Mouse (Mus musculus): ENCODE results near the gene Clstn2. TPM values are rescaled to one million over a fixed set of nuclear protein-coding genes. Genes with fewer than 3 reads are reported as not detected.

The Clstn2 gene
- total RNA-seq, 1 experiment from 2014 or later: not detected

DNA sequence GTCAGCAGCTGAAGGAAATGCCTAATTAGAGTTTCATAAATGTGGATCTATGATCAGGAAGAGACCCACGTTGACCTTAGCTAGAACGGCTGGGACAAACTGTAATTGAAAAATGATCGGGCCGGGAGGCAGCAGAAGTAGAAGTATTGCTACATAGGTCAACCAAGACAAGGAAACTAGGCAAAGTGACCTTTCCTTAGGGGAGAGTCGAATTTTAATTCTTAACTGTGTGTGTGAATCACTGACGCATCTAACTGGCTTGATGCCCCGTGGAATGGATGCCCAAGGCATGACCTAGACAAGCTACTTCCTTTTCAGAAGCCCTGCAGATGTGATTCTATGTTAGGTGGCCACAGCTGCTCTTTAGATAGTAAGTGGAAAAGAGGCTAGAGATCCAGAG lies 546.2 kb downstream of the Clstn2 start:
- ATAC-seq (replicated peaks in 1 of 2; ENCODE audit: insufficient read depth in 1 of 2, low FRiP score in 2 of 2, low TSS enrichment in 1 of 2, low read depth in 1 of 2, poor library complexity in 2 of 2, severe bottlenecking in 2 of 2): no peak

- no peak for ATAC-seq (replicated peaks in 1 of 2; ENCODE audit: insufficient read depth in 1 of 2, low FRiP score in 2 of 2, low TSS enrichment in 1 of 2, low read depth in 1 of 2, poor library complexity in 2 of 2, severe bottlenecking in 2 of 2)
Measured at GRCm38 (mm10) chr9:97481187-97481586, 551.8 kb downstream of the Clstn2 start.

DNA sequence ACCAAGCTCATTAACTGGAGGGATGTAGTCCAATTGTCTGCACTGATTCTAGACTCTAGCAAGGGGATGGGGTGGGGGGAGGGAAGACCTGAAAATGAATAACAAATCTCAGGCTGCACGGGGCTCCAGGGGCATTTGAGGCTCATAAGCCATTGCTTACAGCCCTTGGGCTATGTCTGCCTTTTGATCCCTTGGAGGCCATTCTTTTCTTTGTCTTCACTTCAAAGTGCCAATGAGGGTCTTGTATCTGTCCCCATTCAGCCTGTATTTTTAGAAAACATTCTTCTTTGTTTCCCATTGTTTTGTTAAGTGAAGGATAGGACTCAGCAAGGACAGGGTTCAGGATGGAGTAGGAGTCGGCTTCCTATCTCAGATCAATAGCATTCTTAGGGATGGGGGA lies 556.0 kb downstream of the Clstn2 start:
- no peak for ATAC-seq (replicated peaks in 1 of 2; ENCODE audit: insufficient read depth in 1 of 2, low FRiP score in 2 of 2, low TSS enrichment in 1 of 2, low read depth in 1 of 2, poor library complexity in 2 of 2, severe bottlenecking in 2 of 2)

DNA sequence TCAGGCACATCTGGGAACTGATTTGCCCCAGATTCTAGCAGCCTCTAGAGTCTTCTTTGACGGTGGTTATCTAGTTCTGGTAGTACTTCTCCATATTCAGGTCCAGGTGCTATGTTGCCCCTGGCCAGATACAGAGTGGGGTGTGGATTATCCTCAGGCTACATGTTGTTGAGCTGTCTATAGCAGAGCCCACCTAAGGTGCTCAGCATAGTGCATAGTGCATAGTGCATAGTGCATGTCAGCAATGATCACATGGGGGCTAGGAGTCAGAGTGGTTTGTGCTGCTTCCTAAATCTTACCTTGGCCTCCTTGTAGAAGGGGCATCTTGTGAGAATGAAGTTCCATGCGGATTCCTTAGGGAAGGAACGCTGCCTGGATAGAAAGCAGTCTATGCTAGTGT lies 556.5 kb downstream of the Clstn2 start:
- no peak for ATAC-seq (replicated peaks in 1 of 2; ENCODE audit: insufficient read depth in 1 of 2, low FRiP score in 2 of 2, low TSS enrichment in 1 of 2, low read depth in 1 of 2, poor library complexity in 2 of 2, severe bottlenecking in 2 of 2)

DNA sequence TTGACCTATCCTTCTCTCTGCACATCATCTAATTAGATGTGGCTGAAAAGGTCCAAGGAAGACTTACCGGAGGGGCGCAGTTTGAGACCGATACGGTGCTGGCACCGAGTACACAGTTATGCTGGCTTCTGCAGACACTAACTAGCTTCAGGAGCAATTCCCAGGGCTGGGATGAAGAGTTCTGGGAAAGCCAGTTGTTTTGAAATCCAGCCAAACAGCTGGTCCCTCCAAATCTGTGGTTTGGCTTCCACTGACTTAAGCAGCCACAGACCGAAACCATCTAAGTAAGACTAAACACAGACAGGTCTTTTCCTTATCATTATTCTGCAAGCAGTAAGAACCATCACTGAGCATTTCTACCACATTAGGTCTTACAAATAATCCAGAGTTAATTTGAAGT lies 558.1 kb downstream of the Clstn2 start:
- ATAC-seq (replicated peaks in 1 of 2; ENCODE audit: insufficient read depth in 1 of 2, low FRiP score in 2 of 2, low TSS enrichment in 1 of 2, low read depth in 1 of 2, poor library complexity in 2 of 2, severe bottlenecking in 2 of 2): no peak

GRCm38 (mm10) chr9:97471014-97471591 lies 561.9 kb downstream of the Clstn2 start:
- ATAC-seq (replicated peaks in 1 of 2; ENCODE audit: insufficient read depth in 1 of 2, low FRiP score in 2 of 2, low TSS enrichment in 1 of 2, low read depth in 1 of 2, poor library complexity in 2 of 2, severe bottlenecking in 2 of 2): no peak

DNA sequence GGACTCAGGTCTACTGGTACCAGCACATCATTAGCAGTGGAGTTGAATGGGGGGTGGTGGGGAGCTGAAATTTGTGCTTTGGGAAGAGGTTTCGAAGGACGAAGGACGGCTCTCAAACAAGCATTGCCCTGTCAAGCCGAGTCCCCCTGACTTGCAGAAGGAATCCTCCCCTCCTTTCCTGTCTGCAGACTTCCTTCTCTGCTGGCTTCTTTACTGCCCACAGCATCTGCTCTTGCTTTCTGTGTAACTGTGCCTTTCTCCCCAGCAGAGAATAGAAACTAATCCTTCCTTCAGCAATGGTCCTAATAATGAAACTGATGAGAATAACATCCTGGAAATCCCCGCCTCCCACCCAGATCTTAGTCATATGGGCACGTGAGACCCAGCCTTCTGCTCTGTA lies 572.5 kb downstream of the Clstn2 start:
- ATAC-seq (replicated peaks in 1 of 2; ENCODE audit: insufficient read depth in 1 of 2, low FRiP score in 2 of 2, low TSS enrichment in 1 of 2, low read depth in 1 of 2, poor library complexity in 2 of 2, severe bottlenecking in 2 of 2): no peak

DNA sequence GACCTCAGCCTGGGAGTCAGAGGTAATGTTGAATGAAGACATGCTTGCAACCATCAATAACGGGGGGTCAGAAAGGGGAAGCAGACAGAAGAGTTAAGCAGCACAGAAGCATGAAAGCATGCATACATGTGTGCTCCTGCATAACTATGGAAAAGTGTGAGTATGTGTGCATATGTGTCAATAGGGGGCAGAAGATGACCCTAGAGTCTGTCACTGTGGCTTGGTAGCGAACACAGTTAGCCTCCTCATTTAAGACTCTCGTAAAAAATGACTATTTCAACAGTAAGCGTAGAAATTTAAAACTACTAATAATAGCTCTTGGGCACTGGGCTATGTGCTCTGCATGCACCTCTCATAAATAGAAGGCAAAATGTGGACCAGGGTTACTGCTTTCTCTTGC lies 573.2 kb downstream of the Clstn2 start:
- ATAC-seq (replicated peaks in 1 of 2; ENCODE audit: insufficient read depth in 1 of 2, low FRiP score in 2 of 2, low TSS enrichment in 1 of 2, low read depth in 1 of 2, poor library complexity in 2 of 2, severe bottlenecking in 2 of 2): no peak

DNA sequence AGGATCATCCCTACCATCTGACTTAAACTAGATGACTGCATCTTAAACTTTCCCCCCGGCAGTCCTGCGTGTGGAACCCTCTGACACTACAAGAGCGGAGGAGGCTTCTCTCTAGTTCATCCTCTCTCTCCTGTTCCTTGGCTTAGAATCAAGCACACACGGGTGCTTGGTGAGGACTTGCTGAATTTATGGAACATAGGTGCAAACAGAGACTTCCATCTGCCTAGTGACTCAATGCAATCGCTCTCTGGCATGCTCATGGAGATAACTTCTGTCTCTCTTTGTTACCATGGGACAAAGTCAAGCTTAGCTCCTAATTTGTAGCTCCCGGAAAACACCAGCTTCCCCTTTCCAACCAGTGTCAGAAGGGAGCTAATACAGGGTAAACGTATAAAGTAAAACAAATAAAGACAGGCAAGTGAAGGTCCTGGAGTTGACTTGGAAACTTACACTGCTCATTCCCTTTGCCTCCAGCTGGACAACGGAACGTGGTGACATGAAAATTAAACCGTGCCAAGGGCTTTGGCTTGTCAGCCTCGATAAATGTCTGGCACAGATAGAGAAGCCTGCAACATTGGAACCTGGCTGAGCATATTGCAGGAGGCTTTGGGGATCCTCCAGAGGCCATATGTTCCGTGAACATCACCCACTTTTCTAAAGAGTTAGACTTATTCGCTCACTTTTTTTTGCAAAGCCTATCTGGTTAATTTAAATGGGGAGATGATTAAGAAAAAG lies 583.5 kb downstream of the Clstn2 start:
- ATAC-seq (replicated peaks in 1 of 2; ENCODE audit: insufficient read depth in 1 of 2, low FRiP score in 2 of 2, low TSS enrichment in 1 of 2, low read depth in 1 of 2, poor library complexity in 2 of 2, severe bottlenecking in 2 of 2): no peak

GRCm38 (mm10) chr9:97439872-97440636 lies 592.9 kb downstream of the Clstn2 start:
- no peak for ATAC-seq (replicated peaks in 1 of 2; ENCODE audit: insufficient read depth in 1 of 2, low FRiP score in 2 of 2, low TSS enrichment in 1 of 2, low read depth in 1 of 2, poor library complexity in 2 of 2, severe bottlenecking in 2 of 2)

GRCm38 (mm10) chr9:97434666-97435065 lies 598.3 kb downstream of the Clstn2 start:
- ATAC-seq (replicated peaks in 1 of 2; ENCODE audit: insufficient read depth in 1 of 2, low FRiP score in 2 of 2, low TSS enrichment in 1 of 2, low read depth in 1 of 2, poor library complexity in 2 of 2, severe bottlenecking in 2 of 2): no peak

DNA sequence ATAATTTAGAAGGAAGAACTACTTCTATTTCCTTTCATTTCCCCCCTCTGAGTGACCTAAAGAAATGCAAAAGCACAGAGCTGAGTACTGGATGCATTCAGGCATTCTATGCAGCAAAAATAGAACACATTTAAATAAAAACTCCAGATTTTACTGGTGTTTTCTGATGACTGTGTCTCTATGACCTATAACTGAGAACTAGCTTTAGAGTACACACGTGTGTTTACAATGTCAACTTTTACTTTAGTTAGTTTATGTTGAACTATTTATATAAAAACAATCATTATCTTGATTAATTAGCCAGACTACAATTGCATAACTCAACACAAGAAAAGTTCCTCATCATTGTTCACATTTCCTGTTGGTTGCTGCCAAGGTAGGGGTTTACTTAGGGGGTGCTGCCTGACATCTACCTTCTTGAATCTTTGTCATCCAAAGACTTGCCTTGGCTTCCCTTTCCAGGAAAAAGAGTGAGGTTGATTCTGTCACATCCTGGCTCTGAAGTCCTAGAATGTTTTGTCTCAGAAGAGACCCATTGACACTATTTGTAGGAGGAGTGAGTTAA lies 603.0 kb downstream of the Clstn2 start:
- no peak for ATAC-seq (replicated peaks in 1 of 2; ENCODE audit: insufficient read depth in 1 of 2, low FRiP score in 2 of 2, low TSS enrichment in 1 of 2, low read depth in 1 of 2, poor library complexity in 2 of 2, severe bottlenecking in 2 of 2)

DNA sequence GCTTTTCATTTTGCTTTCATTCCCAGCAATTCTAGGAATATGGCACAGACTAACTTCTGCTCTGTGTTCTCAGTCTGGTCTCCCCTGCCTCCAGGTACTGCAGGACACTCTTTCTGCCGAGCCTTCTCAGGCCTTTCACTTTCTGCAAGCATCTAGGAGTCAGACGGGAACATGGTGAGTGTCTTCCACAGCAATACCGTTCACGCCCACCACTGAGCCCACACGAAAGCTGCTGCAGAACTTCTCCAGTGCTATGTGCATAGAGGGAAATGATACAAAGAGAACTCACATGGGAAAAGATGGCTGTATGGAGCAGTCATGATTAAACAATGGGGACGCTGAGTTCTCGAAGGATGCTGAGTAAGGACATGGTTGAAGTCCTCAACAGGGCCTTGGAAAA lies 604.9 kb downstream of the Clstn2 start:
- no peak for ATAC-seq (replicated peaks in 1 of 2; ENCODE audit: insufficient read depth in 1 of 2, low FRiP score in 2 of 2, low TSS enrichment in 1 of 2, low read depth in 1 of 2, poor library complexity in 2 of 2, severe bottlenecking in 2 of 2)

GRCm38 (mm10) chr9:97420896-97421295 lies 612.1 kb downstream of the Clstn2 start:
- no peak for ATAC-seq (replicated peaks in 1 of 2; ENCODE audit: insufficient read depth in 1 of 2, low FRiP score in 2 of 2, low TSS enrichment in 1 of 2, low read depth in 1 of 2, poor library complexity in 2 of 2, severe bottlenecking in 2 of 2)

GRCm38 (mm10) chr9:97414876-97415668 lies 617.9 kb downstream of the Clstn2 start:
- ATAC-seq (replicated peaks in 1 of 2; ENCODE audit: insufficient read depth in 1 of 2, low FRiP score in 2 of 2, low TSS enrichment in 1 of 2, low read depth in 1 of 2, poor library complexity in 2 of 2, severe bottlenecking in 2 of 2): no peak

- no peak for ATAC-seq (replicated peaks in 1 of 2; ENCODE audit: insufficient read depth in 1 of 2, low FRiP score in 2 of 2, low TSS enrichment in 1 of 2, low read depth in 1 of 2, poor library complexity in 2 of 2, severe bottlenecking in 2 of 2)
Measured at GRCm38 (mm10) chr9:97408142-97408541, 624.8 kb downstream of the Clstn2 start.
